Mouse (Mus musculus) midbrain, embryonic 14.5 days (tissue): ENCODE data around the gene Agbl2. TPM values are rescaled to one million over a fixed set of nuclear protein-coding genes. Genes with fewer than 3 reads are reported as not detected.

ENCODE experiments used
- ATAC-seq: fragments of 200-750 bp; cut with Nextera tagmentation; 2 replicates; pipeline ENCODE4 v1.8.0; 2017; ENCODE audit warnings: moderate number of reproducible peaks, moderate library complexity; ENCODE audit not compliant: low FRiP score, low TSS enrichment
- DNase-seq: peaks from one replicate; pipeline ENCODE4 v3.0.0-alpha.2; 2015
- H3K27ac ChIP-seq: fragments of 300-500 bp; sonication (generic); replicated peaks from 2 replicates; pipeline ENCODE4 v1.5.1; 2014; ENCODE audit warnings: mild to moderate bottlenecking, low read depth, low read length, moderate library complexity
- H3K27me3 ChIP-seq: fragments of 300-500 bp; sonication (generic); 2 replicates; pipeline ENCODE4 v1.6.1; 2014; ENCODE audit warnings: low read length, control low read depth, mixed read lengths; ENCODE audit not compliant: control insufficient read depth, insufficient read depth
- H3K36me3 ChIP-seq: fragments of 300-500 bp; sonication (generic); 2 replicates; pipeline ENCODE4 v1.6.1; 2014; ENCODE audit warnings: low read length, control low read depth; ENCODE audit not compliant: control insufficient read depth, insufficient read depth
- H3K4me1 ChIP-seq: fragments of 300-500 bp; sonication (generic); 2 replicates; pipeline ENCODE4 v1.6.1; 2014; ENCODE audit warnings: mild to moderate bottlenecking, antibody characterized with exemption, low read length, control low read depth; ENCODE audit not compliant: control insufficient read depth, insufficient read depth
- H3K4me2 ChIP-seq: fragments of 300-500 bp; sonication (generic); 2 replicates; pipeline ENCODE4 v1.6.1; 2014; ENCODE audit warnings: mild to moderate bottlenecking, low read length, moderate library complexity
- H3K4me3 ChIP-seq: fragments of 300-500 bp; sonication (generic); replicated peaks from 2 replicates; pipeline ENCODE4 v1.5.1; 2014; ENCODE audit warnings: low read depth, low read length
- H3K9ac ChIP-seq: fragments of 300-500 bp; sonication (generic); replicated peaks from 2 replicates; pipeline ENCODE4 v1.6.1; 2014; ENCODE audit warnings: mild to moderate bottlenecking, low read length, moderate library complexity
- H3K9me3 ChIP-seq: fragments of 300-500 bp; sonication (generic); 2 replicates; pipeline ENCODE4 v1.6.1; 2016; ENCODE audit warnings: low read length, control low read depth, mixed read lengths; ENCODE audit not compliant: control insufficient read depth
- WGBS: fragments of 180-500 bp; shearing (Covaris S2); extraction: QIAGEN DNeasy Blood & Tissue Kit; methylation state at CpG from one replicate; pipeline ENCODE4 v1.1.7; 2014; 5-methylcytosine and 5-hydroxymethylcytosine counted together
- polyA plus RNA-seq: library from polyadenylated mRNA; unstranded; fragments of >200 nt; fragmentation: Nextera tagmentation; extraction: Ambion mirVana; gene quantifications from 2 replicates; pipeline ENCODE4 v1.2.1, GENCODE M21; 2014

Agbl2 gene
- polyA plus RNA-seq, 1 experiment from 2014 or later = 0.30 TPM

GRCm38 (mm10) chr2:90846597-90846954 lies 64.0 kb downstream of the Agbl2 start:
- peaks cover 22% of the 10 kb centered on the region for H3K36me3 ChIP-seq
- DNase-seq (no peak), ATAC-seq (no peak; the same call in 1 of the 2 replicates)
- H3K27me3 ChIP-seq = no peaks in the 10 kb centered on the region
- H3K4me2 ChIP-seq = peak overlapping the region; percentile 63
- peaks cover 23% of the 10 kb centered on the region for H3K4me1 ChIP-seq
- H3K27ac ChIP-seq = peak overlapping the region; percentile 90
- peak overlapping the region; percentile 87 for H3K4me3 ChIP-seq
- no peaks in the 10 kb centered on the region for H3K9me3 ChIP-seq
- peak overlapping the region; percentile 86 for H3K9ac ChIP-seq
- 1% methylated on average over 8 of the region's 8 CpGs for WGBS

- Histone ChIP-seq H3K4me1 (peaks cover 23% of the 10 kb centered on the region), H3K9me3 (no peaks in the 10 kb centered on the region), H3K27ac (peak within 1 kb of the TSS; percentile 90), H3K27me3 (no peaks in the 10 kb centered on the region), H3K4me3 (peak within 1 kb of the TSS; percentile 87), H3K9ac (peak within 1 kb of the TSS; percentile 86), H3K4me2 (peak within 1 kb of the TSS; percentile 63), H3K36me3 (peaks cover 25% of the 10 kb centered on the region)
- under 1% methylated on average over 66 of the region's 67 CpGs for WGBS
- DNase-seq (peak; percentile 99), ATAC-seq (peak; percentile 96)
Observed at GRCm38 (mm10) chr2:90846955-90847680, 64.6 kb downstream of the Agbl2 start, which contains the start of gene Mtch2. Gene Mtch2, plus strand, starts transcription at chr2:90847155.

- Histone ChIP-seq H3K4me2 (peak overlapping the region; percentile 63), H3K27ac (peak overlapping the region; percentile 90), H3K27me3 (no peaks in the 10 kb centered on the region), H3K9me3 (no peaks in the 10 kb centered on the region), H3K4me1 (peaks cover 23% of the 10 kb centered on the region), H3K9ac (peak overlapping the region; percentile 86), H3K4me3 (peak overlapping the region; percentile 87), H3K36me3 (peaks cover 25% of the 10 kb centered on the region)
- under 1% methylated on average over 13 of the region's 13 CpGs for whole genome bisulfite sequencing
- DNase-seq (peak; percentile 66), ATAC-seq (no peak)
Observed at GRCm38 (mm10) chr2:90847681-90848050, 65.1 kb downstream of the Agbl2 start.

- ATAC-seq = no peak
- Histone ChIP-seq H3K4me1 (peaks cover 23% of the 10 kb centered on the region), H3K9me3 (no peaks in the 10 kb centered on the region)
Observed at GRCm38 (mm10) chr2:90848331-90848730, 65.8 kb downstream of the Agbl2 start.

GRCm38 (mm10) chr2:90850401-90850800 lies 67.9 kb downstream of the Agbl2 start:
- Histone ChIP-seq H3K27me3 (no peaks in the 10 kb centered on the region), H3K4me3 (no peak overlapping the region), H3K4me1 (peaks cover 23% of the 10 kb centered on the region), H3K9me3 (no peaks in the 10 kb centered on the region), H3K36me3 (peaks cover 49% of the 10 kb centered on the region), H3K4me2 (no peak overlapping the region), H3K27ac (no peak overlapping the region), H3K9ac (no peak overlapping the region)
- DNase-seq (no peak), ATAC-seq (no peak)
- 100% methylated on average over 1 of the region's 1 CpGs for whole genome bisulfite sequencing

More at GRCm38 (mm10) chr2:90848331-90848730, 65.8 kb downstream of the Agbl2 start:
- Histone ChIP-seq H3K27ac (no peak overlapping the region), H3K4me2 (peak overlapping the region; percentile 63), H3K4me3 (peak overlapping the region; percentile 87), H3K36me3 (peaks cover 30% of the 10 kb centered on the region), H3K9ac (peak overlapping the region; percentile 86; the same call in 1 of the 2 replicates), H3K27me3 (no peaks in the 10 kb centered on the region)
- no peak for DNase-seq
- WGBS = 95% methylated on average over 5 of the region's 5 CpGs

- H3K9me3 ChIP-seq = no peaks in the 10 kb centered on the region
- no peaks in the 10 kb centered on the region for H3K4me1 ChIP-seq
- WGBS = 95% methylated on average over 2 of the region's 2 CpGs
- no peak overlapping the region for H3K27ac ChIP-seq
- no peaks in the 10 kb centered on the region for H3K27me3 ChIP-seq
- peaks cover 84% of the 10 kb centered on the region for H3K36me3 ChIP-seq
- no peak for ATAC-seq
- no peak overlapping the region for H3K4me3 ChIP-seq
- H3K4me2 ChIP-seq = no peak overlapping the region
- H3K9ac ChIP-seq = no peak overlapping the region
- DNase-seq = no peak
Observed at GRCm38 (mm10) chr2:90861486-90861885, 79.0 kb downstream of the Agbl2 start.

GRCm38 (mm10) chr2:90864184-90864583 lies 81.7 kb downstream of the Agbl2 start:
- Histone ChIP-seq H3K4me3 (no peak overlapping the region), H3K27me3 (no peaks in the 10 kb centered on the region), H3K27ac (no peak overlapping the region), H3K9me3 (no peaks in the 10 kb centered on the region), H3K4me2 (no peak overlapping the region), H3K36me3 (peaks cover 86% of the 10 kb centered on the region), H3K4me1 (no peaks in the 10 kb centered on the region), H3K9ac (no peak overlapping the region)
- ATAC-seq = no peak
- peak; percentile 39 for DNase-seq

GRCm38 (mm10) chr2:90866524-90866923 lies 84.0 kb downstream of the Agbl2 start:
- no peak overlapping the region for H3K9ac ChIP-seq

GRCm38 (mm10) chr2:90870136-90870601 lies 87.6 kb downstream of the Agbl2 start:
- Histone ChIP-seq H3K4me1 (no peaks in the 10 kb centered on the region), H3K4me2 (no peak overlapping the region), H3K9me3 (no peaks in the 10 kb centered on the region), H3K36me3 (peaks cover 33% of the 10 kb centered on the region), H3K27me3 (no peaks in the 10 kb centered on the region), H3K4me3 (no peak overlapping the region), H3K27ac (no peak overlapping the region), H3K9ac (no peak overlapping the region)
- no peak for DNase-seq
- no peak for ATAC-seq
- 53% methylated on average over 4 of the region's 4 CpGs for WGBS

More at GRCm38 (mm10) chr2:90866524-90866923, 84.0 kb downstream of the Agbl2 start:
- Histone ChIP-seq H3K4me3 (no peak overlapping the region), H3K36me3 (peaks cover 66% of the 10 kb centered on the region), H3K4me1 (no peaks in the 10 kb centered on the region), H3K27me3 (no peaks in the 10 kb centered on the region), H3K4me2 (no peak overlapping the region), H3K9me3 (no peaks in the 10 kb centered on the region), H3K27ac (no peak overlapping the region)
- ATAC-seq = peak; percentile 91
- DNase-seq = peak; percentile 94
- 25% methylated on average over 3 of the region's 3 CpGs for WGBS
